Mouse (Mus musculus) G1E (cell line): ENCODE measurements around the gene Smim12. TPM values are rescaled to one million over a fixed set of nuclear protein-coding genes. Genes with fewer than 3 reads are reported as not detected.

Source experiments
- ATAC-seq: 2 replicates; pipeline ENCODE4 v1.8.0; 2016; ENCODE audit warnings: mild to moderate bottlenecking; ENCODE audit not compliant: insufficient number of reproducible peaks, poor library complexity, low FRiP score, severe bottlenecking; ENCODE audit errors: extremely low read depth
- DNase-seq: peaks from one replicate; pipeline ENCODE4 v3.0.0; 2012; ENCODE audit warnings: low spot score
- H3K27me3 ChIP-seq: 2 replicates; pipeline ENCODE4 v1.6.1; 2012; ENCODE audit warnings: mild to moderate bottlenecking, low read length, inconsistent platforms; ENCODE audit not compliant: insufficient read depth
- H3K36me3 ChIP-seq: replicated peaks from 2 replicates; pipeline ENCODE3; 2012; ENCODE audit warnings: mild to moderate bottlenecking, inconsistent platforms
- H3K4me1 ChIP-seq: 2 replicates; pipeline ENCODE4 v1.6.1; 2012; ENCODE audit warnings: low read depth, low read length, inconsistent platforms, mixed read lengths; ENCODE audit not compliant: insufficient read depth
- H3K4me3 ChIP-seq: 2 replicates; pipeline ENCODE4 v1.5.1; 2012; ENCODE audit warnings: low read depth, mild to moderate bottlenecking, inconsistent platforms, low read length, moderate library complexity, mixed read lengths
- H3K9me3 ChIP-seq: replicated peaks from 2 replicates; pipeline ENCODE4 v1.6.1; 2012; ENCODE audit warnings: inconsistent platforms
- CTCF ChIP-seq: IDR thresholded peaks from 2 replicates; pipeline ENCODE4 v1.5.1; 2012; ENCODE audit warnings: low read depth, low read length, inconsistent platforms, mixed read lengths
- GATA1 ChIP-seq: IDR thresholded peaks from 2 replicates; pipeline ENCODE4 v1.6.1; 2012; ENCODE audit warnings: borderline replicate concordance, low read length, inconsistent platforms, mixed read lengths
- GATA2 ChIP-seq: IDR thresholded peaks from 2 replicates; pipeline ENCODE4 v1.6.1; 2012; ENCODE audit warnings: low read depth, low read length, inconsistent platforms, borderline replicate concordance
- POLR2AphosphoS5 ChIP-seq: IDR thresholded peaks from 2 replicates; pipeline ENCODE4 v1.6.1; 2012; ENCODE audit warnings: low read depth, low read length, inconsistent platforms; ENCODE audit not compliant: insufficient replicate concordance
- TAL1 ChIP-seq: conservative IDR thresholded peaks from 2 replicates; pipeline ENCODE4 v1.6.1; 2012; ENCODE audit warnings: low read depth, low read length, inconsistent platforms, mixed read lengths
- polyA plus RNA-seq: library from polyadenylated mRNA; stranded (reverse); fragments of >175 nt; gene quantifications from 2 replicates; pipeline ENCODE4 v1.2.3, GENCODE M21; 2012
- total RNA-seq, 2 experiments: library from RNA; stranded (forward) in 1 of 2; stranded (reverse) in 1 of 2; fragments of 200-1000 nt in 1 of 2; fragments of >200 nt in 1 of 2; fragmentation: Nextera tagmentation in 1 of 2; gene quantifications; 2 replicates each; pipeline ENCODE4 v1.2.3; 2014 to 2017

Smim12 gene
- total and polyA plus RNA-seq, 3 experiments: 30.8 to 47.1 (median 41.1) TPM

DNA sequence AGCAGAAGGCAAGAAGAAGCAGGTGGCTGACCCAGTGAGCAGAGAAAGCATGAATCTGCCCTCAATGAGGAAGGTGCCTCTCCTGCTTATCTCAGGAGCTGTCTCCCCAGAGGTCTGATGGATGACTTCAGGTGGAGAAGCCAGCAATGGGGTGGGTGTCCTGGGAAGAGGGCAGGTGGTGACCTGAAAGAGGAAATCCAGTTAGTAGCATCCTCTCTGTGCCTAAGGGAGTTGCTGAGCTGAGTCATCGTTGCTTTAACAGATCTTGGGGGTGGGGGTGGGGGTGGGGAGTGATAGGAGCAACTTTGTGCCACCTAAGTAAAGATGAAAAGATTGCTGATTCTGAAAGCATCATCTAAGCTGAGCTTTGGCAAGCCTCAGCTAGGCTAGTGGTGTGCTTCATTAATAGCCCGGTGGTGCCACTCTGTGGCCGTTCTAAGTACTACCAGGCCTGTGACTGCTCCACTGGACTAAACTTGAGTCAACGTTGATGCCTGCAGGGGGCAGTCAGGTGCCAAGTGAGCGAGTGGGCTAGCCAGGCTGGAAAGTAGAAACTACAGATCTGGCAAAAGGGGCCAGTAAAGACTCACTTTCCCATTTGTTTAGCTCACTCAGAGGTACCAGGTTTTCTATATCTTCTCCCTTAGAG, 6.2 kb downstream of the Smim12 start:
- TF ChIP-seq CTCF (peak; percentile 64), TAL1 (no peak), GATA2 (no peak)
- Histone ChIP-seq H3K36me3 (peaks cover 47% of the 10 kb centered on the region), H3K9me3 (no peaks in the 10 kb centered on the region), H3K4me1 (peaks cover 20% of the 10 kb centered on the region), H3K27me3 (no peaks in the 10 kb centered on the region), H3K4me3 (no peak overlapping the region)
- ATAC-seq (peak; percentile 92), DNase-seq (peak; percentile 75)

DNA sequence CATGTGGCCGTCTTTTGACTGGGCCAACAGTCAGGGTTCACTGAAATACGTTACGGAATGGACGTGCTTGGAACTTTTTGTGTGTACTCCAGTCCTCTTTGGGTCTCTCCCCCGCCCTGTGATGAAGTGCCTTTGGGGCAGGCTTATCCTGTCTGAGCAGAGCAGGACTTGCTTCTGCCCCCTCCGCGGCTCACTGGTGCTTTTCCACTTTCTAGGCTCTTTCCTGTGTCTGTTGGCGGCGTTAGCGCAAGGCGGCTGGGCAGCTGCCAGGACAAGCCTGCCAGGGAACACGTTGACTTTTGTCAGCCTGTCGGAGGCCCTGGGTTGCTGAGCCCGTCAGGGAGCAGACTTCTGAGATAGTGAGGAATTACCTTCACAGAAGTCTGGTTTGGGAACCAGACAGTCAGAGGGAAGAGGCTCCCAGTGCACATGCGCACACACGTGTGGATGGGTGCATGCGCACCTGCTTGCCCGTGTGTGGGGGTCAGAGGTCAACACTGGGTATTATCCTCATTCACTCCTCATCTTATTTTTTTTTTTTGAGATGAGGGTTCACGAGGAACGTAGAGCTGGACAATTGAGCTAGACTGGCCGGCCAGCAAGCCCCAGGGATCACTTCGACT, 8.5 kb downstream of the Smim12 start:
- TF ChIP-seq POLR2AphosphoS5: no peak
- no peak for TF ChIP-seq GATA2
- no peak for TF ChIP-seq CTCF
- TF ChIP-seq GATA1: no peak
- TF ChIP-seq TAL1: no peak
- Histone ChIP-seq H3K36me3 (peaks cover 33% of the 10 kb centered on the region), H3K27me3 (no peaks in the 10 kb centered on the region), H3K9me3 (no peaks in the 10 kb centered on the region), H3K4me1 (peaks cover 6% of the 10 kb centered on the region), H3K4me3 (no peak overlapping the region)
- DNase-seq (no peak), ATAC-seq (no peak)

DNA sequence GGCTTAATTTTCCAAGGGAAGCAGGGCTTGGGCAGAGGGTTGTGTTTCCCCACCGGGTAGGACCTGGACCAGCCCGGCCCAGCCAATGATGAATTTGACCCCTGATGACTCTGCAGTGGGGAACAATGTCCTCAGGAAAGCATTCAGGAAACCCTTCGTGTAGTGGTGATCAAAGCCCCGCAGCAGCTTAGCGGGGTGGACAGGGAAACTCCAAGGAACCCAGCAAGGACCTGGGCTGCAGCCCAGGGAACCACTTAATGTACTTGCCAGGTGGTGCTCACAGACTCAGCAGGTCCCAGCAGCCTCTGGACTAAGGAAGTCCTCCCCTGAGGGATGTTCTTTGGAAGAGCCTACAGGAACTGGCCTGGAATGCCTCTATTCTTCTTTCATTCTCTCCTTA, 13.2 kb downstream of the Smim12 start:
- TF ChIP-seq GATA2: no peak
- no peak for TF ChIP-seq POLR2AphosphoS5
- no peak for TF ChIP-seq GATA1
- no peak for TF ChIP-seq CTCF
- TF ChIP-seq TAL1: no peak
- Histone ChIP-seq H3K4me1 (no peaks in the 10 kb centered on the region), H3K36me3 (no peaks in the 10 kb centered on the region), H3K27me3 (no peaks in the 10 kb centered on the region), H3K9me3 (no peaks in the 10 kb centered on the region), H3K4me3 (no peak overlapping the region)
- ATAC-seq (no peak), DNase-seq (no peak)

DNA sequence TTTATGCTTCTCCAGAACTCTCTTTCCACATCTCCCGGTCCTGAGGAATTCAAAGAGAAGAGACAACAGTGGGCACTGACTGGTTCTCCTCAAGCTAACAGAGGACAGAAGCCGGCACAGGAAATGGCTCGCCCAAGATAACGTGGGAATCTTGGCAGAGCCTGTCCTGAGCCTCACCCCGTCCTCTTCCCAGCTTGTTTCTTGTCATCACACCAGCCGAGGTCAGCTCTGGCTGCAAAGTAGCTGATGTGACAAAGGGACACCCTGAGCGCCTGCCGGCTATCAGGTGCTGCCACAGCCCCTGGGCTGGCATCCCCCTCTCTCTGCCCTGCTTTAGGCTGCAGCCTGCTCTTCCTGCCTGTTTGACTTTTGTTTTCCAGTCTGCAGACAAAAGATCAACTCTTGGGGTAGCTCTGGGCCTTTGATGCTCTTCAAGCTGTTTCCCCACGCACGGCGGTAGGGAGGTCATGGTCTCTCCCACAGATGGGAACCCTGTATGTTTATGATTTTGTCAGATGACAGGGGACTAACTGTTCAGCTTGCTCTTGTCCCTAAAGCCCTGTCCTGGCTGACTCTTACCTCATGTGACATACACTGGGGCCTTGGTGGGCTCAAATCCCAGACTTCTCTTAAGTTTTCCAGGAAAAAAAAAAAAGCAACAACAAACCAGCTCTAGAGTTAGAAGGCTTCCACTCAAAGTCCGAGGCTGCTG, 14.8 kb downstream of the Smim12 start:
- H3K36me3 ChIP-seq: no peaks in the 10 kb centered on the region
- no peaks in the 10 kb centered on the region for H3K9me3 ChIP-seq
- DNase-seq: no peak
- no peak overlapping the region for H3K4me3 ChIP-seq
- ATAC-seq: no peak
- TF ChIP-seq CTCF (no peak), TAL1 (no peak), GATA1 (no peak), POLR2AphosphoS5 (no peak), GATA2 (no peak)
- no peaks in the 10 kb centered on the region for H3K4me1 ChIP-seq
- H3K27me3 ChIP-seq: no peaks in the 10 kb centered on the region

DNA sequence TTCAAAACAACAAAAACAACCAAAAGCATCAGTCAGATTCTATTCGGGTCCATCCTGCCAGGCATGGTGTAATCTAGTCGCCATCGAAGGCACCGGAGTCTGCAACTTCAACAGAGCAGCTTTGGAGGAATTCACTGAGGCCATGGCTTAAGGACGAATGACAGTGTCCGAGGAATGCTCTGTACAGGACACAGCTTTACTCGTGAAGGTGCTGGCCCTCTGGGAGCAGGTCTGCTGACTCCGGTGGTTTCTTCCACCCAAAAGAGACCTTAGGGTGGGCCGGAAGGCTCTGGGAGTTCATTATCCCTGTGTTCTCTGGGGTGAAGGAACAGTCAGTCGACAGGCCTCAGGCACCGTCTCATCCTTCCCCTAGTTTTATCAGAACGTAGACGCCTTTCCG, 18.0 kb downstream of the Smim12 start:
- Histone ChIP-seq H3K4me3 (no peak overlapping the region), H3K9me3 (0 out of 2 replicates have a peak, but pooled peaks cover 4% of the 10 kb centered on the region), H3K27me3 (no peaks in the 10 kb centered on the region), H3K4me1 (no peaks in the 10 kb centered on the region), H3K36me3 (no peaks in the 10 kb centered on the region)
- no peak for DNase-seq
- TF ChIP-seq TAL1 (no peak), GATA2 (no peak), GATA1 (no peak), POLR2AphosphoS5 (no peak), CTCF (no peak)
- no peak for ATAC-seq

DNA sequence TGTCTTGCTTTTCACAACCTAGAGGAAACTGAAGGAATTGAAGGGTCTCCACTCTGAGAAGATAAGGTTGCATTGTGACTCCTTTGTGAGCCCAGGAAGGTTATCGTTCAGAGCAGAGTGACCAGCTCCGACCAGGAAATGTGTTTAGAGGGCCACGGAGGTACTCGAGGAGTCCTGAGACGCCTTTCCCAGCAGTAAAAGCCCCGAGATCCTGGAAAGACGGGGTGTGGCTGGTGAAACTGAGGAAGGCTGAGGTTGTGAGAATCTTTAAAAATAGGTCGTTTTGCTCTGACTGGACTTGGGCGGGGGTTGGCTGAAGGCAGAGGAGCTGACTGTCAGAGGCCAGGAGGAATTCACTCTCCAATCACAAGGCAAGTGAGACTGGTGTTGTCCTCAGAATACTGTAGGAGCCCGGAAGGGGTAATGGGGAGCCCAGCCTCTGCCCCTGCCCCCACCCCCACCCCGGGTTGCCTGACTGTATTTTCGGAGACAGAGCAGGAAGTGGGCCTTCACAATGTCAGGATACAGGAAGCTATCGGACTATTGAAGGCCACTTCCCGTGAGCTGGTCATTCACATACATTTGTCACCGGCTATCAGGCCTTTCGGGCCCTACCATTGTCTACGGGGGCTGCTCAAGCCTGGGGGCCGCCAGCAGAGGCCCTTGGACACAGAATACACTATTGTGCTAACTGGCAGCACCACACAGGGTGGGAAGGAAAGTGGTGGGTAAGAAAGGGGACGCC, 20.0 kb downstream of the Smim12 start:
- DNase-seq (no peak), ATAC-seq (no peak)
- no peaks in the 10 kb centered on the region for H3K4me1 ChIP-seq
- no peaks in the 10 kb centered on the region for H3K27me3 ChIP-seq
- H3K9me3 ChIP-seq: peaks cover 4% of the 10 kb centered on the region; the same call in 1 of the 2 replicates
- no peak overlapping the region for H3K4me3 ChIP-seq
- TF ChIP-seq GATA2 (no peak), TAL1 (no peak), GATA1 (no peak), CTCF (no peak), POLR2AphosphoS5 (no peak)
- no peaks in the 10 kb centered on the region for H3K36me3 ChIP-seq
